Mouse (Mus musculus): Measurements from ENCODE around the gene Srek1.

The Srek1 gene

DNA sequence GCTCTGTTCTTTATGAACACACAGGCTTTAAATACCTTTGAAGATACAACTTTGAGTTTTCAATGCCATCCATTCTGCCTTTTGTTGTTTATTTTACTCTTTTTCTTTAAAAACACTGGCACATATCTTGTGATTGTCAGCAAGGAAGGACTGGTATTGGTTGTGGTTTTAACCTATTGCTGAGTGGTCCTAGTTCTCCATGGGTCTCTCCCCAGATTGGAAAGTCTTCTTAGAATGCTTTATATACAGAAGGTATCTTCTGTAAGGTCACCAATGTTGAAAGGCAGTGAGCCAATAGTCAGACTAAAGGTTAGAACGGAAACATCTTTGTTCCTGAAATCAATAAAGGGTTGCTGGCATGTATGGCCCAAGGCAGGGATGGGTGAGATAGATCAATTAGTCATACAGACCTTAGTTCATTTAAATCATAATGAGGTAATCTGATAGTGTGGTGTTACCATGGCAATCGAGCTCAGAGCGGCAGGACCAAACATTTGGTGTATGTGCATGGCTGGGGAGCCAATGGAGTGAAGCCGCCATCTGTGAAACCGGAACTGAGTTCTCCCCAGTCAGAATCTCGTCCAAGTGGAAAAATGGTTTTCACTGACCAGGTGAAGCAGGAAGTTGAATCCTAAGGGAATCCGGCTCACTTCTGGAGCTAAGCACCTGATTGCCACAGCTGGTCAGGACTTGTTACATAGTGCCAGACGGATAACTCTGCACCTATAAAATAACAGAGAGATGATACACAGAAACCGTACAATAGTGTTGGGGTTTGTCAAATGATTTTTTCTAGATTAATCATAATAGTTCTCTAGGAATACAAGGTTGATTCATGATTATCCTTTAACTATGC lies 20.5 kb upstream of the Srek1 start:
- no peaks in the 10 kb centered on the region for H3K36me3 ChIP-seq (ENCODE audit: insufficient read depth, low read length)
- no peak overlapping the region for H3K4me3 ChIP-seq (replicated peaks; ENCODE audit: low read length)
- H3K4me1 ChIP-seq (replicated peaks; ENCODE audit: low read depth, low read length): no peaks in the 10 kb centered on the region
- TF ChIP-seq CTCF (conservative IDR thresholded peaks at IDR 0.05; ENCODE audit: low read length) (no peak), POU5F1 (IDR thresholded peaks at IDR 0.05; ENCODE audit: borderline replicate concordance, low read length) (no peak), NANOG (IDR thresholded peaks at IDR 0.05; ENCODE audit: borderline replicate concordance, low read length) (no peak)
- H3K9me3 ChIP-seq (ENCODE audit: low read length): no peaks in the 10 kb centered on the region
- H3K27me3 ChIP-seq (ENCODE audit: insufficient read depth, low read length): no peaks in the 10 kb centered on the region

DNA sequence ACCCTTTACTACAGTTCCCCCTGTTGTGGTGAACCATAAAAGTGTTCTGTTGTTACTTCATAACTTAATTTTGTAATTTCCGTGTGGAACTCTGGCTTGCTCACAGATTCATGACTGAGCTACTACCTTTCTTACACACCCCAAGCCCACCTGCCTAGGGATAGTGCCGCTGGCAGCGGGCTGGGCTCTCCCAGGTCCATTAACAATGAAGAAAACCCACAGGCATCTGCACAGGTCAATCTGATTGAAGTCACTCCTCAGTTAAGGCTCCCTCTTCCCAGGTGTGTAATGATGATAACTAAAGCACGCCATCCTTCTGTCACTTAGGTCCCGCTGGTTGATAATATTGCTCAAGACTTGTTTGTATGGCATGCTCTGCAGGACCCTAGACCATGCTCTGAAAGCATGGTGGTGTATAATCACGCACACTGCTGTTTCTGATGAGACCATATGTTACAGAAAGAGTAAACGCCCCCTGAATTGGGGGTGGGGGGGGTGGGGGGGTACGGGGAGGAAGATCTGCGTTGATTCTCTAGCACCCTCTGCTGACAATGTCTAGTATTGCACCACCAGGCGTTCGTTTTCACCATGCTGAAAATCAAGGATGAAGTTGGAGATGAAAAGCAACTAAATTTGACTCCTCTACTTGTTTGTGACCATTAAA lies 5.6 kb upstream of the Srek1 start:
- Histone ChIP-seq H3K27me3 (ENCODE audit: insufficient read depth, low read length) (peaks cover 7% of the 10 kb centered on the region; the same call in 1 of the 2 replicates), H3K4me3 (replicated peaks; ENCODE audit: low read length) (no peak overlapping the region), H3K4me1 (replicated peaks; ENCODE audit: low read depth, low read length) (peaks cover 4% of the 10 kb centered on the region; the same call in 1 of the 2 replicates), H3K9me3 (ENCODE audit: low read length) (no peaks in the 10 kb centered on the region), H3K36me3 (ENCODE audit: insufficient read depth, low read length) (no peaks in the 10 kb centered on the region)
- TF ChIP-seq POU5F1 (IDR thresholded peaks at IDR 0.05; ENCODE audit: borderline replicate concordance, low read length) (no peak), CTCF (conservative IDR thresholded peaks at IDR 0.05; ENCODE audit: low read length) (peak; percentile 90)

DNA sequence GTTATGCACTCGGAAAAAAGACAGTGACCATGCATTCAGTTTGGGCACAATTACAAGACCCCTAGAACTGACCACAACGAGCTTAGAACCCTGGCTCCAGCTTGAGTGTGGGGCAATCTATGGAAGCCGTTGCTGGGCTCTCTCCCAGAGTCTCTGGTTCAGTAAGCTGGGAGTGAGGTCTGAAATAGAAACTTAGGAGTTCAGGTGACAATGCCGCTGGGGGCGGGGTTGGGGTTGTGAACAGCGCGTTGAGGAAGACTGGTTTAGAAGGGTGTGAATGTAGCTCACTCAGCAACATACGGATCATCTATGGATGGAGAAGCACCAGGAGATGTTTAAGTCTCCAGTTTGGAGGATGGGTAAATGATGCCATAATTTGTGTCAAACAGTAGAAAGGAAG lies 2.7 kb upstream of the Srek1 start:
- Histone ChIP-seq H3K4me3 (replicated peaks; ENCODE audit: low read length) (no peak overlapping the region), H3K27me3 (ENCODE audit: insufficient read depth, low read length) (peaks cover 7% of the 10 kb centered on the region; the same call in 1 of the 2 replicates), H3K9me3 (ENCODE audit: low read length) (no peaks in the 10 kb centered on the region), H3K36me3 (ENCODE audit: insufficient read depth, low read length) (no peaks in the 10 kb centered on the region), H3K4me1 (replicated peaks; ENCODE audit: low read depth, low read length) (peaks cover 21% of the 10 kb centered on the region)
- TF ChIP-seq NANOG (IDR thresholded peaks at IDR 0.05; ENCODE audit: borderline replicate concordance, low read length) (no peak), CTCF (conservative IDR thresholded peaks at IDR 0.05; ENCODE audit: low read length) (no peak), POU5F1 (IDR thresholded peaks at IDR 0.05; ENCODE audit: borderline replicate concordance, low read length) (no peak)

DNA sequence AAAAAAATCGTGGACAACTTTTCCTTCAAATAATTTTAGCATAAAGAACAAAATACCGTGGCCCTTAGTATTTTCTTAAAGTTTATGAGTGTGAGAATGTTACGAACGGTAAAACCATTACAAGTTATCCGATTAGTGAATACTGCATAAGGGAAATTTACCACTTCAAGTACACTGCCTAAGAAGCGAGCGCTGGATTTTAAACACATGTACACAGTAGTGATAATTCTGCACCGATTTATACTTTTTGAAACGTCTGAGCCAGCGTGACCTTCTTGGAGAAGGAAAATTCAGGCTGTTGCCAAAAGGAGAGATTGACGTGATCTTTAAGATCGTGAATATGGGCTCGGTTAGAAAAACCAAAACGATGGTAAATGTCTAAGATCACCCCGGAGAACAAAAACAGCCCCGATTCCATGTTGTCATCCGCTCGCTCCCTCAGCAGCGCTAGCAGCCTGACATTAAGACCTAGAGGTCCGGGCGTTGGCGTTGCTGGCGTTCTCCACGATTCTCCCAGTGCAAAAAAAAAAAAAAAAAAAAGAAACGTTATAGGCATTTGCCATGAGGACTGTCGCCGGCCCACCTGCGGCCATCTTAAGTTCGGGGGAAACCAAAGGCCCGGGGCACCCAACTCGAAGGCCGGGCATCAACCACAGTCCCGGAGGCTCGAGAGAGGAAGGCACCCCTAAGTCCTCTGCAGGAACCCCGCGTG lies 845 bp downstream of the Srek1 start:
- Histone ChIP-seq H3K9me3 (ENCODE audit: low read length) (no peaks in the 10 kb centered on the region), H3K27me3 (ENCODE audit: insufficient read depth, low read length) (peaks cover 7% of the 10 kb centered on the region; the same call in 1 of the 2 replicates), H3K36me3 (ENCODE audit: insufficient read depth, low read length) (peaks cover 20% of the 10 kb centered on the region), H3K4me1 (replicated peaks; ENCODE audit: low read depth, low read length) (peaks cover 32% of the 10 kb centered on the region), H3K4me3 (replicated peaks; ENCODE audit: low read length) (peak overlapping the region; percentile 87)
- TF ChIP-seq NANOG (IDR thresholded peaks at IDR 0.05; ENCODE audit: borderline replicate concordance, low read length) (no peak), CTCF (conservative IDR thresholded peaks at IDR 0.05; ENCODE audit: low read length) (no peak), POU5F1 (IDR thresholded peaks at IDR 0.05; ENCODE audit: borderline replicate concordance, low read length) (no peak)

DNA sequence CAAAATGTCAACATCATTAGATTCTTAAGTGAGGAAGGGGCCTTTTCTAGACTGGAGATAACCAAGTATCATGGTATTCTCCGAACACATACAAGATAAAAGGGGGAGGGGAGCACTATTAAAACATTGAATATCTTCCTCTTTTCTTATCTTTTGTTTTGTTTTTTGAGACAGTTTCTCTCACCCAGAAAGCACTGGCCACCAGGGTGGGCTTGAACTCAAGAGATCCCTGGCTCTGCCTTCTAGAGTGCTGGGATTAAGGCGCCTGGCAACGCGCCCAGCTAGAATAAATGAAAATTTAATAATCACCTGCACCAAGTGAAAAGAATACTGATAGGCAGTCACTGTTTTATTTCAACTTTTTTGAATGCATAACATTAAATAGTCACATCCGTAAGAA lies 1.5 kb downstream of the Srek1 start:
- Histone ChIP-seq H3K4me1 (replicated peaks; ENCODE audit: low read depth, low read length) (peaks cover 32% of the 10 kb centered on the region), H3K4me3 (replicated peaks; ENCODE audit: low read length) (peak overlapping the region; percentile 87), H3K9me3 (ENCODE audit: low read length) (no peaks in the 10 kb centered on the region), H3K27me3 (ENCODE audit: insufficient read depth, low read length) (peaks cover 7% of the 10 kb centered on the region; the same call in 1 of the 2 replicates), H3K36me3 (ENCODE audit: insufficient read depth, low read length) (peaks cover 22% of the 10 kb centered on the region)
- TF ChIP-seq POU5F1 (IDR thresholded peaks at IDR 0.05; ENCODE audit: borderline replicate concordance, low read length) (no peak), NANOG (IDR thresholded peaks at IDR 0.05; ENCODE audit: borderline replicate concordance, low read length) (no peak), CTCF (conservative IDR thresholded peaks at IDR 0.05; ENCODE audit: low read length) (no peak)

DNA sequence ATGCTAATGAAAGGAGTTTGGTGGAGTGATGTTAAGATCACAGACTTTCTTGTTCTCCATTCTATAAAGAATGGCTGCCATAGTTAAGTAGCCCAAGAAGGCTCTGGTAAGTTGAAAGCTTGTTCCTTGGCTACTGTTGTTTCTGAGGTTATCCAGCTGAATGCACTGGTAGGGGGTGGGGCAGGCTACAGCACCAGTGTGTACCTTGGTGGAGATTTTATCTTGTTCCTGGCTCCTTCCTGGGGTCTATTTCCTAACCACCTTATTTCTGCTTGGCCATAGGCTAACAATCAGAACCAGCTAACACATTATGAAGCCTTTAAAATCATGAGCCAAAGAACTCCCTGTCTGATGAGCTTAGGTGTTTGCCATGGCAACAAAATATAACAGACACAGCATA lies 3.6 kb downstream of the Srek1 start:
- TF ChIP-seq POU5F1 (IDR thresholded peaks at IDR 0.05; ENCODE audit: borderline replicate concordance, low read length) (no peak), NANOG (IDR thresholded peaks at IDR 0.05; ENCODE audit: borderline replicate concordance, low read length) (no peak)
- no peaks in the 10 kb centered on the region for H3K27me3 ChIP-seq (ENCODE audit: insufficient read depth, low read length)
- H3K4me1 ChIP-seq (replicated peaks; ENCODE audit: low read depth, low read length): peaks cover 32% of the 10 kb centered on the region
- no peaks in the 10 kb centered on the region for H3K9me3 ChIP-seq (ENCODE audit: low read length)
- H3K4me3 ChIP-seq (replicated peaks; ENCODE audit: low read length): no peak overlapping the region
- peaks cover 41% of the 10 kb centered on the region for H3K36me3 ChIP-seq (ENCODE audit: insufficient read depth, low read length)

DNA sequence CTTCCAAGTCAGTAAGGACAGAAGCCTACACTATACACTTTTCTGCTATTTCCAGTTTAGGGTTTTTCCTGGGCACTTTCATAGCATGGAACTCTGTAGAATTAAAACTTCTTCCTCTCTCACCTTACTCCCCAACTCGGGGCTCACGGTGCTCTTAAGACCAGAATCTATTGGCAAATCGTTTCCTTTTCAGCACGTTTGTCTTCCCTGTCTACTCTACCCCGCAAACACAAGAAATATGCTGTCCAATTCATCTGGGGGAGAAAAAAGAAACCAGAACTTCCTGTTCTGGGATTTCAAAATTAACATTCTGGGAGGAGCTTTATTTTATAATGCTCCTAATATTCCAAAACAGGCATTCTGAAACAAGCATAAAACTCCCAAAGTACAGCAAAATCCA lies 6.5 kb downstream of the Srek1 start:
- Histone ChIP-seq H3K4me3 (replicated peaks; ENCODE audit: low read length) (no peak overlapping the region), H3K36me3 (ENCODE audit: insufficient read depth, low read length) (peaks cover 58% of the 10 kb centered on the region), H3K9me3 (ENCODE audit: low read length) (no peaks in the 10 kb centered on the region), H3K27me3 (ENCODE audit: insufficient read depth, low read length) (no peaks in the 10 kb centered on the region), H3K4me1 (replicated peaks; ENCODE audit: low read depth, low read length) (peaks cover 23% of the 10 kb centered on the region)
- TF ChIP-seq CTCF (conservative IDR thresholded peaks at IDR 0.05; ENCODE audit: low read length) (no peak), NANOG (IDR thresholded peaks at IDR 0.05; ENCODE audit: borderline replicate concordance, low read length) (no peak), POU5F1 (IDR thresholded peaks at IDR 0.05; ENCODE audit: borderline replicate concordance, low read length) (no peak)

DNA sequence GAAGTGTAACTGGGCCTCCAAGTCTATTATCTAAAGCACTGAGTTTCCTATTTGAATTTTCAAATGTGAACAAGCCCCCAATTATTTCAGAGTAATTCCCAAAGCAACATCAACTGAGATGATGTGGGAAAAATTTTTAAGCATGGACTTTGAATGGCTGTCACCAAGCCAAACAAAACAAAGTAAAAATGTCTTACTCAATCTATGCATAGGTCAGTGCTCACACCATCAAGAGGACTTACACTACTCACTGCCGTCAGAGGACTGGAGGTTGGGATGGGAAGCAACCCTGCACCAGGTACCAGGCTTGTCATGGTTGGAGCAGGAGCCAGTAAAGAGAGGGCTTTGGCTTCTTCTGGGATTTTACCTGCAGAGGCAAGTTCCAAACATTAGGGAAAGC lies 10.8 kb downstream of the Srek1 start:
- no peaks in the 10 kb centered on the region for H3K4me1 ChIP-seq (replicated peaks; ENCODE audit: low read depth, low read length)
- H3K36me3 ChIP-seq (ENCODE audit: insufficient read depth, low read length): peaks cover 81% of the 10 kb centered on the region
- no peaks in the 10 kb centered on the region for H3K9me3 ChIP-seq (ENCODE audit: low read length)
- TF ChIP-seq CTCF (conservative IDR thresholded peaks at IDR 0.05; ENCODE audit: low read length) (no peak), NANOG (IDR thresholded peaks at IDR 0.05; ENCODE audit: borderline replicate concordance, low read length) (no peak), POU5F1 (IDR thresholded peaks at IDR 0.05; ENCODE audit: borderline replicate concordance, low read length) (no peak)
- no peak overlapping the region for H3K4me3 ChIP-seq (replicated peaks; ENCODE audit: low read length)
- no peaks in the 10 kb centered on the region for H3K27me3 ChIP-seq (ENCODE audit: insufficient read depth, low read length)
